Mouse (Mus musculus) right cerebral cortex, postnatal 4 days (tissue): ENCODE results near the gene Dnajc8.
"Not testable (repeated sequence)": the region's sequence is repeated elsewhere in the genome, so short reads cannot be mapped to it uniquely, and the experiment has no call there.

Source experiments
- DNase-seq: peaks from one replicate; pipeline ENCODE4 v3.0.0-alpha.2; 2022

The Dnajc8 gene

DNA sequence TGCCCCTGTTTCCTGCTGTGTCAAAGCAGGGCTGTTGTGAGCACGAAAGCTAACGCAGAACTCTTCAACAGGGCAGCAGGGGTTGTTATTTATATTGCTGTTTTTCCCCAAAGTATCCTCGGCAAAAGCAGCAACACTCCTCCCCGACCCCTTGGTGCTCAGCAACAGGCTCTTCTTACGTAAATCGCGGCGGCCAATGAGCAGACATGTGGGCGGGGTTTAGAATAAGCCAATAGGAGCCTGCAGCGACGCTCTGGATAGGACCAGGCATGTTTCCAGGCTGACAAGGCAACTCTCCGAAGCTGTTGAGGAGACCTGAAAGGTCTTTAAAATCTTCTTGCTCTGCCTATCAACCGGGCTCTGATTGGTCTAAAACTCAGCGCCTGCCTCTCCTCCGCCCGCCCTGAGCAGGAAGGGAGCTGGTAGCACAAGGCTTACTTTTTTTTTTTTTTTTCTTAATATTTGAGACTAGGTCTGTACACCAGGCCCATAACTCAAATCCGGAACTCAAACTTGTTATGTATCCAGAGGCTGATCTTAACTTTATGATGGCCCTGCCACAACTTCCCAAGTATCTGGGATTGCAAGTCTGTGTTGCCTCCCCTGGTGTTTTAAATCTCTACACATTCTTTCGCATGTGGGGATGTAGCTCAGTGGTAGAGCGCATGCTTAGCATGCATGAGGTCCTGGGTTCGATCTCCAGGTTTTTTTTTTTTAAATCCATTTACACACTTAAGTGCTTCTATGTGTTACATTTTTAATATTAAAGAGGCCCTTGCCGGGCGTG is 19.8 kb upstream of the Dnajc8 start:
- DNase-seq = peak; percentile 77

GRCm38 (mm10) chr4:132518066-132518465 is 17.3 kb upstream of the Dnajc8 start:
- no peak for DNase-seq

DNA sequence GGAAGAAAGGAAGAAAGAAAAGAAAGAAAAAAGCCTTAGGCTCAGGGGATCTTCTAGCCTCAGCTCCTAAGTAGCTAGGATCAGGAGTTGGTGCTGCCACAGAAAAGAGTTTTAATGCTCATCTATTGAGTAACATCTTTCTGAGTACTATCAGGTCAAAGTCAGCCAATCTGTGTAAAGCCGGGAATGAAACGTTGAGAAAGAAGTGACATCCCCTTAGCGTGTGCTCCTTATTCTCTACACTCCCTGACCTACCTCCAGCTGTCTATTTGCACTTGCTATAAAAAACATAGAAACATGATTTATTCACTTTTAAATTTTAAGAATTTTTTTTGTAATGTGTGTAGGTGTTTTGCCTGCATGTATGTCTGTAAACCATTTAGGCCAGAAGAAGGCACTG is 16.2 kb upstream of the Dnajc8 start:
- no peak for DNase-seq

DNA sequence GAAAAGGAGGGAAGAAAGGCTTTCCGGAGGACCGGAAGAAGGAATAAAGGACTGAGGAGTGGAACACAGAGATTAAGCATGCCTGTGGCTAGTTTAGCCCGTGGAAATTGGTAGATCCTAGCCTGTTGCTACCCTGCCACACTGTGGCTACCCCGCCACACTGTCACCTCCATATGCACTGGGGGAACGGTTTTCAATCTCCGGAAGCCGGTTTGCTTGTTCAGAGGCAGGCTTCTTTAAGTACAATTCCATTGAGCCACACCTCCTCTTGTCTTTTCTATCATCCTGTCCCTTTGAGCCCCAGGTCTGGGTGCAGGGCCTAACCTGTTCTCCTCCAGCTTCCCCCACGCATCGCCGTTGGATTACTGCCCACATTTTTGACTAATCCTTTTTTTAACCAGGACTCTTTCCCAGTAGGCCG is 11.0 kb upstream of the Dnajc8 start:
- no peak for DNase-seq

DNA sequence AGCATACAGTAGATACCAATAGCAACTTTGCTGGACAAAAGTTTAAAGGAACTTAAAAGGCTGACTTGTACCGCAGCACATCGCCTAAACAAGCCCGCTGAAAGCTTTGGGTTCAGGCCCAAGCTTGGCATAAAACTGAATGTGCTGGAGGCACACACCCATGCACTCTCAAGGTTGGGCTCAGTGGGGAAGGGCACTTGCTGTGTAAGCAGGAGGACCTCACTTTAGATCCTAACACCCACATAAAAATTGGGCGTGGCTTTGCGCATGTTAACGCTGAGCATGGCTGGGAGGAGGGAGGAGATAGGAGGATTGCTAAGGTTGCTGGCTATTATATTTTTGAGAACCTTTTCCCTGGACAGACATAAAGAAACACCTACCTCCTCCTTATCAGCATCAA is 10.5 kb upstream of the Dnajc8 start:
- no peak for DNase-seq

DNA sequence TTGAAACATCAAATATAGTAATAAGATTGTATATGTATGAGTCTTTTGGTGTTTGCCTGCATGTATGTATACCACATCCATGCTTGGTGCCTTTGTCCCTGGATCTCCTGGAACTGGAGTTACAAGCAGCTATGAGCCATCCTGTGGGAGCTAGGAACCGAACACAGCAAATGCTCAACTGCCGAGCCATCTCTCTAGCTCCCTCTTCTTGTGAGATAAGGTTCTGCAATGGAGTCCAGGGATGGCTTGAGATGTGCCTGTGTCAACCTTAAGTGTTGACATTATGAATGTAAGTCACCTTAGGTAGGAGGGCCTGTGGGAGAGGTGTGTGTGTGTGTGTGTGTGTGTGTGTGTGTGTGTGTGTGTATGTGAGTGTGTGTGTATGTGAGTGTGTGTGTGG is 8.7 kb upstream of the Dnajc8 start:
- DNase-seq = no peak

- DNase-seq = no peak
These were observed 7.3 kb upstream of the Dnajc8 start for GRCm38 (mm10) chr4:132527917-132528522.

DNA sequence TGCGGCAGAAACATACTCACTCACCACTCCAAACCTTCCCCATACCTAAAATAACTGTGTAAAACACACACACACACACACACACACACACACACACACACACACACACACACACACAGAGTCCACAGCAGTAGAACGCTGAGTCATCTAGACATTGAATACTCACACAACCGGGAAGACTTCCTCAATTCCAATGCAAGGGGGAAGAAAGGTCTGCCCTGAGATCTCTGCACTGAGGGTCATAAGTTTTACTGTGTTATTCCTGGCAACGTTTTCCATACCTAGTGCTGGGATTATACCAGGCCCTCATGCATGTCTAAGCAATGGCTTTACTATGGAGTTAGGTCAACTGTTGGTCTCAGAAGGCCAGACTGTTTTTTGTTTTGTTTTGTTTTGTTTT is 6.0 kb upstream of the Dnajc8 start:
- no peak for DNase-seq

GRCm38 (mm10) chr4:132530033-132530804 is 5.1 kb upstream of the Dnajc8 start:
- no peak for DNase-seq

DNA sequence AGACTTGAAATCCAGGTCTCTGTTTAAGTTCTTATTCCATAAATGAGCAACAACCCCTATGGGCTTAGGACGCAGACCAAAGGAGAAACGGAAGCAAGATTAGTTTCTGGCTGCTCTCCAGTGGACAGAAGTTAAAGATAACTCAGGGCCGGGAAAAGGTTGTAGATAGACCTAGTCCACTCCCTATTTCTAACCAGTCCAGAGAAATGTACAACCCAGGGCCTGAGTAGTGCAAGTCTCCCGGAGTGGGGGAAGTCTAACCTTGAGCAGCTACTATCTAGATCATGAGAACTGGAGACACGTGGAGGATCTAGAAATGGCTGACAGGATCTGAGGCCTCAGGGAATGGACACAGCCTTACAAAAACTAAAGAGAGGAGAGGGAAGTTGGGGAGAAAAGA is 2.9 kb upstream of the Dnajc8 start:
- DNase-seq = no peak

- DNase-seq = peak; percentile 91
These were observed 2.1 kb upstream of the Dnajc8 start, which contains the start of gene Atpif1 for GRCm38 (mm10) chr4:132532981-132533916. TSS of gene Atpif1 (minus strand) at chr4:132533659.

- DNase-seq = no peak
These were observed 4.1 kb downstream of the Dnajc8 start for GRCm38 (mm10) chr4:132539481-132539880.

GRCm38 (mm10) chr4:132541413-132541812 is 6.1 kb downstream of the Dnajc8 start:
- DNase-seq = no peak

- no peak for DNase-seq
These were observed 7.4 kb downstream of the Dnajc8 start for GRCm38 (mm10) chr4:132542724-132543123.

- peak; percentile 48 for DNase-seq
These were observed 10.5 kb downstream of the Dnajc8 start for GRCm38 (mm10) chr4:132545851-132546250.

- no peak for DNase-seq
These were observed 18.9 kb downstream of the Dnajc8 start for GRCm38 (mm10) chr4:132554221-132554620.

DNA sequence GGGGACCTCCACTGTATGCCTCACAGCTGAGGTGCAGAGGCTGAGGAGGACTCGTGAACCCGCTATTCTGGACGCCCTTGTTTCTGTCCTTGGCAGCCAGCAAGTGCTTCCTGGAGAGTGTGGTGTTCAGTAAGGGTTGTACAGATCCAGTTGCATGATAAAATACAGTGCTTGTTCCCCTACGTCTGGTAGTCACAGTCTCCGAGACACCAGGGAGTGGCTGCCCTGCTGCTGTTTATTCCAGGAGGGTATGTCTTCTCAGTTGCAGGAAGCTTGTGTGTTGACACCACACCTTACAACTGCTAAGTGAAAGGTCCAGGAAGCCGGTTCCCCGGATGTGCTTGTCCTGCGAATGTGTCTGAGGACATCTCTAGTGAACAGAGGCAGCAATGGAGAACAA is 19.3 kb downstream of the Dnajc8 start:
- no peak for DNase-seq

DNA sequence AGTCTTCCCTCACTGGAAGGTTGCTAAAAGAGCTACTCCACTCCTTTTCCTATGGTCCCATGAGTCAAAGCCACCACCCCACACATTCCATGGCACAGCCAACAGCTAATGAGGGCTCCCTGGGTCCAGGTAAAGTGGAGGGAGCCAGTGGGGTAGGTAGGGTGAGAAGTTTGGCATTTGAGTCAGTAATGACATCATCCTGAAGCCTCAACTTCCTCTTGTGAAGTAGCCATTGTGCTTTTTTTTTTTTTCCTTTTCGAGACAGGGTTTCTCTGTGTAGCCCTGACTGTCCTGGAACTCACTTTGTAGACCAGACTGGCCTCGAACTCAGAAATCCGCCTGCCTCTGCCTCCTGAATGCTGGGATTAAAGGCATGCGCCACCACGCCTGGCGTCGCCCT is 20.2 kb downstream of the Dnajc8 start:
- DNase-seq = not testable (repeated sequence)

DNA sequence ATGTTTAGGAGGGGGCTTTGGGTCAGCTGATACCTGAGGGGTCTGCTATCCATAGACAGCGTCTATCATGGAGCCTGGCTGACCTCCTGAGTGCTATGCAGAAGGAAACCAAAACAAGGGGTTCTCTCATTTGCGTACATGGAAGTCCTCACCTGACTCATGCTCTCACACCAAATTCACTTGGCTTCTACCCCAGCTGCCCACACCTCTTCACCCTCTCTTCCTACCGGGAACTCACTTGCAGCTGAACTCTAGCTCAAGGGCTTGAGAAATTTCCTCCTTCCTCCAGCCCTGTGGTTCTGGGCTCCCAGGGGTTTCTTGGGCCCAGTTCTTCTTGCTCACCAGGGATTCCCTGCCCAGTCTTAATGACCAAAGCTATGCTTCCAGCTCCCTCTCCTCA is 27.9 kb downstream of the Dnajc8 start:
- no peak for DNase-seq

GRCm38 (mm10) chr4:132563965-132564364 is 28.6 kb downstream of the Dnajc8 start, which contains the start of gene Ptafr:
TSS of gene Ptafr (plus strand) at chr4:132564067.
- no peak for DNase-seq

GRCm38 (mm10) chr4:132565089-132565747 is 29.9 kb downstream of the Dnajc8 start:
- peak; percentile 16 for DNase-seq

- DNase-seq = no peak
These were observed 32.0 kb downstream of the Dnajc8 start for GRCm38 (mm10) chr4:132567361-132567779.
